Mouse (Mus musculus): Measurements from ENCODE around the gene Tle3.

Tle3 gene

GRCm38 (mm10) chr9:61358933-61359332 lies 13.2 kb upstream of the Tle3 start:
- in situ Hi-C loops (cut with MboI, MseI), result loop anchor here (25.0 kb wide), 1 partner anchor 978 kb away; the partner anchor contains the start of gene Anp32a

- in situ Hi-C loops (cut with MboI, MseI), result loop anchor here (10.0 to 25.0 kb wide), 3 partner anchors 305 to 978 kb away; partner anchors contain the start of gene Anp32a
Measured at GRCm38 (mm10) chr9:61359741-61360140, 12.4 kb upstream of the Tle3 start.

GRCm38 (mm10) chr9:61360163-61360562 lies 12.0 kb upstream of the Tle3 start:
- in situ Hi-C loops (cut with MboI, MseI), result loop anchor here (10.0 to 25.0 kb wide), 3 partner anchors 305 to 977 kb away; partner anchors contain the start of gene Anp32a

DNA sequence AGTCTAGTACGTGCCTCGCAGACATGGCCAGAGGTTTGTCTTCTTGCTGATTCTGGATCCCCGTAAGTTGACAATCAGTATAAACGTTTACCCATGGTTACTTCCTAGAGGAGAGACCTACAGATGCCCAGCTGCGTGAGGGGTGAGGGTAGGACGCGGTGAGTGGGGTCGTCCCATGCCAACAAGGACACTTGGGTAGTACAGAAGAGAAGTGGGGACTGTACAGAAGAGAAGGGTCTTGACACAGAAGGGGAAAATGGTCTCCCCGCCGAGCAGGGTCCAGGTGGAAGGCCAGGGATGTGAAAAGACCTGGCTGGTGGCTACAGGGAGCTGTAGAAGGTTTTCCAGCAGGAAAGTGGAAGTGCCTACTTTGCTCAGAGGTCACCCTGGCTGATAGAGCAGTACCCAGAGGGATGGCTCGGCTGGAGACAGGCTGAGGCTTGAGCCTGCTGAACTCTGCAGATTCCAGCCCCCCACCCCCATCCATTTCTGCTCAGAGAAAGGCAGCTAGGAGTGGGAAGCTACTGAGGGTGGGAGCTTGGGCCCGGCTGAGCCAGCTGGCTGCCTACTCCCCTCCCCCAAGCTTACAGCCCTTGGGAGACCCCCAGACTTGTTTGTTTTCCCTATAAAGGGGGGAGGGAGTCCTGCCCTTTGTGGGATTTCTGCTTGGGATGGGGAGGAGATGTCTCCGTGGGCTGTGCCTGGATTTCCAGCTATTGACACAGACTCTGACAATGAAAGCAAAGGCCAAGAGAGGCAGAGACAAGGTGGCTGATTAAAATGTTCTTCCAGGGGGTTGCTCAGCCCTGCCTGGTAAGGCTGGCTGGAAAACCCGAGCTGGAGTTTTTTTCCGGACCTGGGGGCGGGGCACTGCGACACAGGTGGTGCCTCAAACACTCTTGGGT lies 11.2 kb upstream of the Tle3 start:
- in situ Hi-C loops (cut with MboI, MseI), result loop anchor here (10.0 to 25.0 kb wide), 3 partner anchors 304 to 976 kb away; partner anchors contain the start of gene Anp32a

GRCm38 (mm10) chr9:61363194-61363593 lies 9.0 kb upstream of the Tle3 start:
- in situ Hi-C loops (cut with MboI, MseI), result loop anchor here (10.0 to 25.0 kb wide), 3 partner anchors 302 to 974 kb away; partner anchors contain the start of gene Anp32a

DNA sequence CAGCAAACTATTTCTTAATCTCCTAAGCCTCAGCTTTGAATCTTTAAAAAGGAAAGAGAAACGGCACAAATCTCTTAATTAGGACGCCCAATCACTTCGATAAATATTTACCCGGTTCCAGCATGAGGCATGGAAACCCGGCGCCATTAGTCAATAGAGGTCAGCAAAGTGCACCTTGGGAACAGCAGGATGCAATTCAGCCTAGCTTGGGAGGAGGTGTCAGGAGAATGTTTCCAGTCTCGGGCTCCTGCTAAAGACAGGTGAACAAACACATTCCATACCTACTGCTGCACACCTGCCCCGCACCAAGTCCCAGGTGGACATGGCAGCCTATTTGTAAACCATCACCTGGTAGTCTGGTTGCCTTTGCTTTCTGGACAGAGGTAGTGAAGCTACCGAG lies 6.1 kb upstream of the Tle3 start:
- in situ Hi-C loops (cut with MboI, MseI), result loop anchor here (10.0 to 25.0 kb wide), 3 partner anchors 299 to 971 kb away; partner anchors contain the start of gene Anp32a

GRCm38 (mm10) chr9:61367156-61367555 lies 5.0 kb upstream of the Tle3 start:
- in situ Hi-C loops (cut with MboI, MseI), result loop anchor here (10.0 to 25.0 kb wide), 3 partner anchors 298 to 970 kb away; partner anchors contain the start of gene Anp32a

DNA sequence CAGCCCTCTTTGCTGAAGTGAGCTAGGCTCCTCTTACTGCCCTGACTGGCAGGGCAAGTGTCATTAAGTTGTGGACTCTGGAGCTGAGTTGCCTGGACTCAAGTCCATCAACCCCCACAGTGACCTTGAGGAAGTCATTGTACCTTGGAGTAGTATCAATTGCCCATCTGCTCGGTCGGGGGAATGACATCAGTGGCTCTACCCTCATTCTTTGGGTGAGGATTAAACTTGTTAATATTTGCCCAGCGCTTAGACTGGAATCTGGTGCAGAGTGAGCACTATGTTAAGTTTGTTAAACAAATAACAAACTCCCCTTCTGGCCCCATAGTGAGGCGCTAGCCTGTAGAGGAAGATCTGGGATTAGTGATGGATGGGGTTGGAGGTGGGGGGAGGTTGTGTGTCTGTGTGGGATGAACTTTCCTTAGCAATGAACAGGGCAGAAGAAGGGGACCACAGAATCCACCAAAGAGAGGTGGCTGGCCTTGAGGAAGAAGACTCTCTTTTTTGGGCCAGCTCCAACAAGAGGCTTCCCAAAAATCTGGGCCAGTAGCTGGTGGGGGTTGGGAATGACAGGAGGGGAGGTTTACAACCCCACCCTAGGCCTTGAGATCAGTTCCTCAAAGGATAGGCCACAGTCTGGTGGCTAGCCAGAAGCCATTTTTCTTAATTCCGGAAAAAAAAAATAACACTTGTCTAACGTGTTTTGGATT lies 4.2 kb upstream of the Tle3 start:
- in situ Hi-C loops (cut with MboI, MseI), result loop anchor here (10.0 to 25.0 kb wide), 3 partner anchors 297 to 969 kb away; partner anchors contain the start of gene Anp32a

DNA sequence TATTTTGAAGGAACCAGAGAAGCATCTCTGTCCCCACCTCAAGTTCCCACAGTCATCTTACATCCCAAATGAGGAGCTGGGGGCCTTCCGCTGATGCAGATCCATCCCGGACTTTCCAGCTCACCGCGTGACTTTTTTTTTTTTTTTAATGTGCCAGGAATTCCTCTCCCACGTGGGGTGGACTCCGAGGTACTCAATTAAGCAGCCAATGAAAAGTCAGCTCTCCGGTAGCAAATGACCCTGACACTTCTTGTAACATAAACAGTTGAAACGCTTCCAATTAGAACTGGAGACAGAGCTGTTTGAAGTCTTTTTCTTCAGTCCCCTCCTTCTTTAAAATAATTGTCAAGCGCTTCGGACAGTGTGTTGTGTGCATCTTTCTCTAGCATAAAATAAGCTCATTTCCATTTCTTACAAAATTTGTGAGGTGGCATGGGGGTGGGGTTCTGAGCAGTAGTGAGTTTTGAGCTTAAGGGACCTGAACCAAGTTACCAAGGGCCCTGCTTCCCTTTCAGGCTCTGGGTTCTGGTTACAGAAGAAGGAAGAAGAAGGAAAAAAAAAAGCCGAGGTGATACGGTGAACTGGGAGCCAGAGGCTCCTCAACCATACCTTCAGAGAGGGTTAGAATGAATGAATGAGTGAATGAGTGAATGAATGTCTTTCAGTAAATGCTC lies 3.5 kb upstream of the Tle3 start:
- in situ Hi-C loops (cut with MboI, MseI), result loop anchor here (10.0 to 25.0 kb wide), 3 partner anchors 296 to 969 kb away; partner anchors contain the start of gene Anp32a

GRCm38 (mm10) chr9:61369316-61370273 lies 2.6 kb upstream of the Tle3 start:
- in situ Hi-C loops (cut with MboI, MseI), result loop anchor here (5.0 to 25.0 kb wide), 4 partner anchors 295 to 968 kb away; partner anchors contain the start of gene Anp32a

DNA sequence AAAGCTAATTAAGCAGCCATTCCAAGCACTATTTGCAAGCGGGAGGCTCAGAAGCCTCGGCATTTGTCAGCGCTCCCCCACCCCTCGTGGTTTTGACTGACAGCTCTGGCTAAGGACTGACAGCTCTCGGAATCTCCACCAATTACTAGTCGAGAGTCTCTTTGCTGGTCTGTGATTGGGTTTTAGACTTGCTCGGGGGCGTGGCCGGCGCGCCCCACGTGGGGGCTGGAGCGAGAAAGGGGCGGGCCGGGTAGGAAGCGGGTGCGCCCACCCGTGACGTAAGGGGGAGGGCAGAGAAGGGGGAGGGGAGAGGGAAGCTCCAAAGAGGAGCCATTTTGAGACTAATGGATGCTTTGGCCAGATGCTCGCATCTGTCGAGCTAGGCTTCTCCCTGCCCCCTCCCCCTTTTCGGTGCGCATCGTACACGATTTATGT lies 1.7 kb upstream of the Tle3 start:
- in situ Hi-C loops (cut with MboI, MseI), result loop anchor here (5.0 to 25.0 kb wide), 2 partner anchors 537 to 967 kb away; partner anchors contain the start of gene Anp32a

- in situ Hi-C loops (cut with MboI, MseI), result loop anchor here (5.0 to 25.0 kb wide), 2 partner anchors 536 to 966 kb away; partner anchors contain the start of gene Anp32a
Measured at GRCm38 (mm10) chr9:61370889-61371754, 1.0 kb upstream of the Tle3 start.

GRCm38 (mm10) chr9:61372510-61372975 lies 377 bp downstream of the Tle3 start:
- in situ Hi-C loops (cut with MboI, MseI), result loop anchor here (5.0 to 25.0 kb wide), 2 partner anchors 535 to 965 kb away; partner anchors contain the start of gene Anp32a

DNA sequence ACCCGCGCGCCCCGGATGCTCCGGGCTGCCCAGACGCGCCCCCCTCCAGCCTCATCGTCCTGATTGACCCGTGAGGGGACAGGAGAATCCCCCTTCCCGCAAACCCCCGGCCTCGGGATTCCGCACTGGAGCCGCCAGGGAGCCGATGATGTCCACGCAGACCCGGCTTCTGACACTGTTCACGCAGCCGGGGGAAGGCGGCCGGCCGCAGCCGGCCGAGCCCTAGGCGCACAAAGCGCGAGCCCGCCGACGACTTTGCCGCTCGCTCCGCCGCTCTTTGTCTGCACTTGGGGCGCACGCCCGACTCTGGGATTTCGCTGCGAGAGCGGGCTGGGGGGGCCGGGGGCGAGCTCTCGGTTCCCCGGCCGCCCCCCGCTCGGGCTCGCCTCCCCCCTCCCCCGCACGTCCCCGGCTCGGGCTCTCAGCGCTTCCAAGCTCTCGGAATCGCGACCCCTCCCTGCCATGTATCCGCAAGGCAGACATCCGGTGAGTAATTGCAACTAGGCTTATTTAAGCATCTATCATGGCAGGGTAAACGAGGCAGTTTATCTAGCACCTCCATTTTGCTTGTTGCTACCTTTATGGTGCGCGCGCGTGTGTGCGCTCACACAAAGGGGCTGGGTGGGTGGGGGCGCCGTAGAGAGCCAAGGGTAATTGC lies 939 bp downstream of the Tle3 start:
- in situ Hi-C loops (cut with MboI, MseI), result loop anchor here (5.0 to 25.0 kb wide), 2 partner anchors 534 to 964 kb away; partner anchors contain the start of gene Anp32a

DNA sequence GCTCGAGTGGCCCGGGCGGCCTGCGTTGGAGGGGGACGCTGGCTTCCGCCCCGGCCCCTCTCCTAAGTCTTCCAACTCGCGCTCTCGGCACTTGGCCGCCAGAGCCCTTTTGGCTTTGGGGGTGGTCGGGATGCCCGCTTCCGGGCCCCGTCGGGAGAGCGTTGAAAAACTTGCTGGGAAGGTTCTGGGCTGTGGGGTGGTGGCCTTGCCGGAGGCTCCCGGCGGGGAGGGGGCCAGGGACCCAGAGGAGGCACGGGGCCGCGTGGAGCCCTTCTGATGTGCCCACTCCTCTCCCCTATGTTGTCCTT lies 1.4 kb downstream of the Tle3 start:
- in situ Hi-C loops (cut with MboI, MseI), result loop anchor here (5.0 to 25.0 kb wide), 2 partner anchors 534 to 964 kb away; partner anchors contain the start of gene Anp32a

GRCm38 (mm10) chr9:61373942-61374900 lies 2.1 kb downstream of the Tle3 start:
- in situ Hi-C loops (cut with MboI, MseI), result loop anchor here (5.0 to 25.0 kb wide), 2 partner anchors 533 to 963 kb away; partner anchors contain the start of gene Anp32a

DNA sequence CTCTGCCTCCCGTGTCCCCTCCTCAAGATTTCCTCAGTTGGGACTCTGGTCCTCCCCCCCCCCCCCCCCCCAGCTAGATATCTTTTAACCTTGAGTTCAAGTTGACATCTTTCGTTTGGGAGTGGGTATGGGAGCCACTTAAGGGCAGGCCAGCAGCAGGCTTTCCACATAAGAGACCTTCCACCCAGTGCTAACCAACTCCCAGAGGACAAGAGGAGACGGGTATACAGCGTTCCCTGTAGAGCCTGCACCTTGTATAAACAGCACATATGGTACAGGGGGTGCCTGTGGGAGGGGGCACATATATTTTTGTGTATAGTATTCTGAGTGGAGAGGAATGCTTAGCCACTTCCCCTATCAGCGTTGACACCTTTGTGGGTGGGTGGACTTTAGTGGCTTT lies 2.8 kb downstream of the Tle3 start:
- in situ Hi-C loops (cut with MboI, MseI), result loop anchor here (5.0 kb wide), 1 partner anchor 378 kb away; no protein-coding TSS in a partner anchor
